Mouse (Mus musculus): Measurements from ENCODE around the gene Gstp1.

DNA sequence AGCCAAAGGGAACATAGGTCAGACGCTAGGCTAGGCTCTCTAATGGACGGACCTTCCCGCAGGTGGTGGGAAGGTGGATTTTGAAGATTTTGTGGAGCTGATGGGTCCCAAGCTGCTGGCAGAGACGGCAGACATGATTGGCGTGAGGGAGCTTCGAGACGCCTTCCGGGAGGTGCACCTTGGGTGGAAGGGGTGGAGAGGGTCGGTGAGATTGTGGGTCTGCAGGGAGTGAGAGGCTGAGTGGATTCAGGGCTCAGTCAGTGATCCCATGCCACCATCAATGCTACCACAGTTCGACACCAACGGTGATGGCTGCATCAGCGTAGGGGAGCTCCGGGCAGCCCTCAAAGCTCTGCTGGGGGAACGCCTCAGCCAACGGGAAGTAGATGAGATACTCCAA, 48.4 kb upstream of the Gstp1 start:
- no peak for TF ChIP-seq GATA1 (IDR thresholded peaks at IDR 0.05; ENCODE audit: borderline replicate concordance, low read length)
- TF ChIP-seq FLI1 (IDR thresholded peaks at IDR 0.05; ENCODE audit: low read length), result no peak

Data from megakaryocyte, embryonic 14.5 days (primary cell).